Mouse (Mus musculus): ENCODE measurements around the gene Cdk18. TPM values are rescaled to one million over a fixed set of nuclear protein-coding genes. Genes with fewer than 3 reads are reported as not detected.

Gene Cdk18
- polyA plus RNA-seq, 1 experiment = 133 TPM

DNA sequence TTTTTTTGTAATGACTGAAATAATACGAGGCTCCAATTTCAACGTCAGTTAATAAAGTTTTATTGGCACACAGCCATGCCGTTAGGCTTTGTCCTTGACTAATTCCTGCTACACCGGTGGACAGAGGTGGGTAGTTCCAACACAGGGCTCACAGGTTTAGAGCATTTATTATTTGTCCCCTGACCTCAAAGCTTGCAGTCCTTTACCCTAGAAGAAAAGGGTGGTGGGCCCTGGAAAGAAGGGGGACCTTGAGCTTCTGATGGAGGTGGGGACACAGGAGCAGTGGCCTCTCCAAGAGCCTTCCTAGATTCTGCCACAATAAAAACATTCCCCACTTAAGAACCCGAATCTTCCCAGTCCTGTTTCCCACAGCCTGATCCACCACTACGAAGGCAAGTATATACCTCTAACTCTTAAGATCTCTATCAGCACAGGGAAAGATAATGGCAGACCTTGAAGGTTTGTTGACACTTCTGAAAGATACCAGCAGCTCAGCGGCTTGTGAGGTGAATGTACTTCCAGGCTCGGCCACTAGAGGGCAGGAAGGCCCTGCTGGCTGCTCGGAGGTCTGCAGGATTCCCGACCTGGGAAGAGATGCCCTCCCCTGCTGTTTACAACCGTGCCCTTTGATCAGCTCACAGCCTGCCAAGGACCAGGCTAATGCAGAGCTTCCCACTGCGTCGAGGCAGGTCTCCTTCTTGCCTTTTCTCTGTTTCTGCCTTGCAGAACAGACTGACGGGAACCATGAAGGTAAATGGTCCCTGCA is 17.7 kb upstream of the Cdk18 start:
- Histone ChIP-seq H3K27ac (ENCODE audit: insufficient read depth, low read depth, low read length) (no peak overlapping the region), H3K36me3 (ENCODE audit: control insufficient read depth, insufficient read depth, low read length) (no peaks in the 10 kb centered on the region), H3K27me3 (ENCODE audit: control insufficient read depth, insufficient read depth, low read length) (0 out of 2 replicates have a peak, but pooled peaks cover 3% of the 10 kb centered on the region), H3K4me3 (ENCODE audit: low read depth, low read length) (no peak overlapping the region), H3K4me1 (ENCODE audit: control insufficient read depth, insufficient read depth, insufficient read length, low read length) (peaks cover 9% of the 10 kb centered on the region)
- peak; percentile 99 for TF ChIP-seq CTCF (IDR thresholded peaks at IDR 0.05; ENCODE audit: extremely low read depth, insufficient read length, insufficient replicate concordance, low read depth, low read length)
- TF ChIP-seq POLR2A (IDR thresholded peaks at IDR 0.05; ENCODE audit: low read depth, low read length) = no peak
- 10% methylated on average over 14 of the region's 14 CpGs for WGBS

DNA sequence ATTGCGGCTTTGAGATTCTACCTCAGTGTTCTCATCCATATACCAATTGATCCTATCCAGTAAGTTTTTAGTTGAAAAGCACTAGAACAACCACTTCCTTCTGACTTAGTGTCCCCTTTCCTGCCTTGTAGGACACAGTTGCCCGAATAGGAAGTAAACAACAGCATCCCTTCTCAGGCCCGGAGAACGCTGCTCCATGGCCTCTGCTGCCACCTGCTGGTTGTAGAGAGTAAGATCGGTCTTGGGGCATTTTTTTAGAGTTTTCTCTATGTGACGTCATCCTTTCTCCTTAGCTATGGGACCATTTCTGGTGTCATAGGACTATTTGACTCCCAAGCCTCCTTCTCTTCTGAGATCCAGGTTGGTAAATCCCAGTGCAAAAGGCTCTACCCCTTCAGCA is 16.3 kb upstream of the Cdk18 start:
- Histone ChIP-seq H3K4me1 (ENCODE audit: control insufficient read depth, insufficient read depth, insufficient read length, low read length) (peaks cover 19% of the 10 kb centered on the region), H3K36me3 (ENCODE audit: control insufficient read depth, insufficient read depth, low read length) (no peaks in the 10 kb centered on the region), H3K4me3 (ENCODE audit: low read depth, low read length) (no peak overlapping the region), H3K27ac (ENCODE audit: insufficient read depth, low read depth, low read length) (no peak overlapping the region), H3K27me3 (ENCODE audit: control insufficient read depth, insufficient read depth, low read length) (0 out of 2 replicates have a peak, but pooled peaks cover 3% of the 10 kb centered on the region)
- 13% methylated on average over 6 of the region's 6 CpGs for WGBS
- TF ChIP-seq CTCF (IDR thresholded peaks at IDR 0.05; ENCODE audit: extremely low read depth, insufficient read length, insufficient replicate concordance, low read depth, low read length) (peak; percentile 94), POLR2A (IDR thresholded peaks at IDR 0.05; ENCODE audit: low read depth, low read length) (no peak)

DNA sequence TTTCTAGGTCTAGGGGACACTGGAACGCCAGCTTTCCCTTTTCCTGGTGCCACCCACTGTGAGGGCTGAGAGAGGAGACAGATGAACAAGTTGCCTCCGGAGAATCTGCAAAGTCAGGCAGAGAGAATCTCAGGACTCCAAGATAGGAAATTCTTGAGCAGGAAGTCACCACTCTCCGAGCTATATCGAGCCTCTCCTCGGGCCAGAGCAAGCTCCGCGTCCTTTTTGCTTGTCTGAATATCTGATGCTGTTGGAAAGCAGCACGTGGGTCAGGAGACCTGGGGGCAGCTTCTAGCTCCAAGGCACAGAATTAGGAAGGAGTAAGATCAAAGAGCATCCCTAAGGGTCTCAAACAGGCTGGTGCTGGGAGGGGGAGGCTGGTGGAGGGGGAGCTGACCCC is 14.2 kb upstream of the Cdk18 start:
- Histone ChIP-seq H3K27me3 (ENCODE audit: control insufficient read depth, insufficient read depth, low read length) (no peaks in the 10 kb centered on the region), H3K4me1 (ENCODE audit: control insufficient read depth, insufficient read depth, insufficient read length, low read length) (peaks cover 26% of the 10 kb centered on the region), H3K27ac (ENCODE audit: insufficient read depth, low read depth, low read length) (no peak overlapping the region), H3K4me3 (ENCODE audit: low read depth, low read length) (no peak overlapping the region), H3K36me3 (ENCODE audit: control insufficient read depth, insufficient read depth, low read length) (no peaks in the 10 kb centered on the region)
- WGBS = 75% methylated on average over 8 of the region's 8 CpGs
- no peak for TF ChIP-seq CTCF (IDR thresholded peaks at IDR 0.05; ENCODE audit: extremely low read depth, insufficient read length, insufficient replicate concordance, low read depth, low read length)
- no peak for TF ChIP-seq POLR2A (IDR thresholded peaks at IDR 0.05; ENCODE audit: low read depth, low read length)

DNA sequence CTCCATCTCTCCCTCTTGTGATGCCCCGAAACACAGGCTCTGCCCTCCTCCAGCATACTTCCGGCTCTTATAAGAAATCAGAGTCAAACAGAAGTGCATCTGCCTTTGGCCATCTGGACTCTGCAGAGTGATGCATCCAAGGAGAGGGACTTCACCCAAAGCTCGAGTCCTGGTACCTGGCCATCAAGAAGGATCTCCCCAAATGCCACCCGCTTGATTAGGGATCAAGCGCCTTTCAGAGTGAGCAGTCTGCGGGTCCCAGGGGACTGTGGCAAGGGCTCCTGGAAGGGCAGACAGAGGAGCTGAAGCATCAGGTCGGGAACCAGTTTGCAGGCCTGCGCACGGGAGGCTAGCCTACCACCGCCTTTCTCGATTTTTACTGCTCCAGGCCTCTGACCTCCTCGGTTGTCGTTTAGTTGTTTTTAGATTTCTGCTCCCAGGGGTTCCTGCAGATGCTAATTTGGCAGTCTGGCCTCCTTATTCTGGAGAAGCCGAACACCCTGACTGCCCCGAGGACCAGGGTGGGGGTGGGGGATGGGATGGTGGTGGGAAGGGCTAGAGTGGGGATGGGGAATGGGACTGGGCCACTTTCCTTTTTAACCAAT is 13.7 kb upstream of the Cdk18 start:
- Histone ChIP-seq H3K27me3 (ENCODE audit: control insufficient read depth, insufficient read depth, low read length) (no peaks in the 10 kb centered on the region), H3K4me1 (ENCODE audit: control insufficient read depth, insufficient read depth, insufficient read length, low read length) (peaks cover 26% of the 10 kb centered on the region), H3K27ac (ENCODE audit: insufficient read depth, low read depth, low read length) (0 out of 2 replicates have a peak overlapping the region, but pooled peaks have one; percentile 87), H3K4me3 (ENCODE audit: low read depth, low read length) (no peak overlapping the region), H3K36me3 (ENCODE audit: control insufficient read depth, insufficient read depth, low read length) (no peaks in the 10 kb centered on the region)
- no peak for TF ChIP-seq POLR2A (IDR thresholded peaks at IDR 0.05; ENCODE audit: low read depth, low read length)
- no peak for TF ChIP-seq CTCF (IDR thresholded peaks at IDR 0.05; ENCODE audit: extremely low read depth, insufficient read length, insufficient replicate concordance, low read depth, low read length)
- WGBS = 84% methylated on average over 15 of the region's 15 CpGs

- Histone ChIP-seq H3K4me1 (ENCODE audit: control insufficient read depth, insufficient read depth, insufficient read length, low read length) (peaks cover 21% of the 10 kb centered on the region), H3K36me3 (ENCODE audit: control insufficient read depth, insufficient read depth, low read length) (no peaks in the 10 kb centered on the region), H3K27me3 (ENCODE audit: control insufficient read depth, insufficient read depth, low read length) (no peaks in the 10 kb centered on the region), H3K4me3 (ENCODE audit: low read depth, low read length) (no peak overlapping the region; the same call in 1 of the 2 replicates), H3K27ac (ENCODE audit: insufficient read depth, low read depth, low read length) (peak overlapping the region; percentile 87)
- 46% methylated on average over 2 of the region's 2 CpGs for WGBS
- TF ChIP-seq CTCF (IDR thresholded peaks at IDR 0.05; ENCODE audit: extremely low read depth, insufficient read length, insufficient replicate concordance, low read depth, low read length) (no peak), POLR2A (IDR thresholded peaks at IDR 0.05; ENCODE audit: low read depth, low read length) (no peak)
Measured at GRCm38 (mm10) chr1:132151908-132152307, 12.4 kb upstream of the Cdk18 start.

GRCm38 (mm10) chr1:132150817-132151601 is 11.5 kb upstream of the Cdk18 start:
- Histone ChIP-seq H3K36me3 (ENCODE audit: control insufficient read depth, insufficient read depth, low read length) (no peaks in the 10 kb centered on the region), H3K27me3 (ENCODE audit: control insufficient read depth, insufficient read depth, low read length) (no peaks in the 10 kb centered on the region), H3K27ac (ENCODE audit: insufficient read depth, low read depth, low read length) (peak overlapping the region; percentile 87), H3K4me3 (ENCODE audit: low read depth, low read length) (no peak overlapping the region), H3K4me1 (ENCODE audit: control insufficient read depth, insufficient read depth, insufficient read length, low read length) (peaks cover 21% of the 10 kb centered on the region)
- no peak for TF ChIP-seq CTCF (IDR thresholded peaks at IDR 0.05; ENCODE audit: extremely low read depth, insufficient read length, insufficient replicate concordance, low read depth, low read length)
- no peak for TF ChIP-seq POLR2A (IDR thresholded peaks at IDR 0.05; ENCODE audit: low read depth, low read length)
- 63% methylated on average over 15 of the region's 15 CpGs for WGBS
